ENCODE assay signal across 13 mouse cellular contexts in genomic region chr2:167213076-167213475, GRCm38 (mm10). TPM values are rescaled to one million over a fixed set of nuclear protein-coding genes. Genes with fewer than 3 reads are reported as not detected.
DNase-seq lines count a peak whose midpoint lies in the region; TF ChIP-seq lines count a peak whose summit lies in the region.
"Had no signal": no experiment of that assay in that cellular context is flagged by ENCODE, and none has a peak within 500 bp of the region (broad histone marks: within the 10 kb centered on the region; RNA-seq: fewer than 3 reads in every experiment).

No protein-coding gene starts in this region.

- peak; percentile 21 for DNase-seq in embryo, embryonic 10 days (ENCODE audit: low spot score)
- DNase-seq in embryo, embryonic 9.5 days (ENCODE audit: extremely low spot score): no peak
- no peak for DNase-seq in layer of hippocampus, adult 2 months (ENCODE audit: low spot score in 2 of 2)
- DNase-seq in layer of hippocampus, postnatal 36 days: no peak
- DNase-seq in B cell, adult 2 months: peak; percentile 53 to 58
- DNase-seq in brain, embryonic 14.5 days (ENCODE audit: low read depth): no peak
- no peak for DNase-seq in frontal cortex, postnatal 36 days (ENCODE audit: low spot score in 2 of 2)
- no peak for DNase-seq in yolk sac, embryonic 10.5 days (ENCODE audit: low spot score)
- DNase-seq: gastrocnemius, postnatal 10 days had no signal

- TF ChIP-seq CTCF in layer of hippocampus, adult 2 months (conservative IDR thresholded peaks at IDR 0.05): peak; percentile 46
- peak; percentile 40; the same call in 1 of the 2 replicates for TF ChIP-seq CTCF in brain, embryonic 14.5 days (IDR thresholded peaks at IDR 0.05; ENCODE audit: borderline replicate concordance, extremely low read depth, insufficient read depth, insufficient read length)

- H3K27ac ChIP-seq in layer of hippocampus, adult 2 months: no peak overlapping the region
- H3K27ac ChIP-seq: embryonic facial prominence, embryonic 12.5 days; lung, embryonic 15.5 days had no signal

- H3K4me3 ChIP-seq in layer of hippocampus, adult 2 months: no peak overlapping the region
- H3K4me3 ChIP-seq: embryonic facial prominence, embryonic 12.5 days; lung, embryonic 15.5 days had no signal

- no peak for TF ChIP-seq POLR2A in brain, embryonic 14.5 days (IDR thresholded peaks at IDR 0.05; ENCODE audit: borderline replicate concordance, extremely low read depth, insufficient read depth, insufficient read length, poor library complexity, severe bottlenecking)

RNA-seq across cellular contexts. Expression of gene Kcnb1, which starts 23.1 kb away (rescaled TPM):
- 100 to 1,000 TPM; 103 to 105 TPM for total RNA-seq in layer of hippocampus, adult 2 months (2021)
- total RNA-seq in layer of hippocampus, postnatal 36 days (2021): 100 to 1,000 TPM in 1 of 2 experiments, 10 to 100 TPM in 1; 94.3 to 107 TPM
- polyA plus RNA-seq in brain, embryonic 14.5 days (2012; rRNA removed): 4.5 and 9.2 TPM in 2 replicates
- polyA plus RNA-seq: G1E had no signal

RNA-seq across cellular contexts. Expression of gene Ptgis, which starts 27.3 kb away (rescaled TPM):
- total RNA-seq in layer of hippocampus, adult 2 months (2021): under 1 TPM; 0.72 to 0.81 TPM
- 1 to 10 TPM in 1 of 2 experiments, under 1 TPM in 1; 0.52 to 1.1 TPM for total RNA-seq in layer of hippocampus, postnatal 36 days (2021)
- 4.5 and 6.1 TPM in 2 replicates for polyA plus RNA-seq in brain, embryonic 14.5 days (2012; rRNA removed)
- total RNA-seq: G1E; monocyte, adult 5-6 weeks had no signal
- polyA plus RNA-seq: G1E had no signal

Comparison
In these comparisons a context has a peak if more than half of its experiments do, and no peak if none do; other contexts are left out.
1. DNase-seq: peak in embryo, embryonic 10 days (single experiment) and B cell, adult 2 months (2 of 2); none in embryo, embryonic 9.5 days (single experiment), layer of hippocampus, adult 2 months (0 of 2), layer of hippocampus, postnatal 36 days (0 of 2), brain, embryonic 14.5 days (single experiment), frontal cortex, postnatal 36 days (0 of 2) and yolk sac, embryonic 10.5 days (single experiment).